Mouse (Mus musculus): ENCODE measurements around the gene Pigw.

DNA sequence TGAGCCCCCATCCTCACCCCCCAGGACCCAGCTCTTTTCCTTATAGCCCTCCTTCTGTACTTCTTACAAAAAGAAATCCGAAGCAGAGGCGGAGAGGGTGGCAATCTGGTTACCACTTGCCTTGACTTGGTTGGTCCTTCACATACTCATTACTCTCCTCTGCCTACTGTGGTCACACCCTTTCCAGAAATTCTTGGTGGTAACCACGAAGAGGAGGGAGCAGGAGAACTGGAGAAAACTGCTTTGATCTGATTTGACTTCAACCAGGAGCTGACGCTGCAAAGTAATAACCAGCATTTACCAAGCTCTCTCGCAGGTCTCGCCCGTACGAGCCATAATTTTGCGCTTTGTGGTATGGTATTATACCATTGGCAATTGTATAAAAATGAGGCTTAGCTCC, 886 bp upstream of the Pigw start:
- TF ChIP-seq USF1 (IDR thresholded peaks at IDR 0.05; ENCODE audit: low read depth) (no peak), MAX (IDR thresholded peaks at IDR 0.05; ENCODE audit: low read depth) (no peak), MYOG (IDR thresholded peaks at IDR 0.05; ENCODE audit: control insufficient read depth in 1 of 3, insufficient read depth in 1 of 3, insufficient read length in 2 of 3, low read depth in 2 of 3) (no peak), POLR2A (IDR thresholded peaks at IDR 0.05; ENCODE audit: insufficient read length, low read depth) (no peak), POLR2AphosphoS2 (IDR thresholded peaks at IDR 0.05; ENCODE audit: insufficient read length, low read depth) (no peak), E2F4 (IDR thresholded peaks at IDR 0.05; ENCODE audit: insufficient read depth) (no peak), TCF12 (IDR thresholded peaks at IDR 0.05; ENCODE audit: insufficient read depth, poor library complexity, severe bottlenecking) (no peak), REST (IDR thresholded peaks at IDR 0.05; ENCODE audit: insufficient read depth, insufficient read length) (no peak)
